Mouse (Mus musculus): ENCODE results near the gene Nt5m.
A peak's percentile ranks its signal among the peaks of the same experiment; 100 is the strongest.

The Nt5m gene

DNA sequence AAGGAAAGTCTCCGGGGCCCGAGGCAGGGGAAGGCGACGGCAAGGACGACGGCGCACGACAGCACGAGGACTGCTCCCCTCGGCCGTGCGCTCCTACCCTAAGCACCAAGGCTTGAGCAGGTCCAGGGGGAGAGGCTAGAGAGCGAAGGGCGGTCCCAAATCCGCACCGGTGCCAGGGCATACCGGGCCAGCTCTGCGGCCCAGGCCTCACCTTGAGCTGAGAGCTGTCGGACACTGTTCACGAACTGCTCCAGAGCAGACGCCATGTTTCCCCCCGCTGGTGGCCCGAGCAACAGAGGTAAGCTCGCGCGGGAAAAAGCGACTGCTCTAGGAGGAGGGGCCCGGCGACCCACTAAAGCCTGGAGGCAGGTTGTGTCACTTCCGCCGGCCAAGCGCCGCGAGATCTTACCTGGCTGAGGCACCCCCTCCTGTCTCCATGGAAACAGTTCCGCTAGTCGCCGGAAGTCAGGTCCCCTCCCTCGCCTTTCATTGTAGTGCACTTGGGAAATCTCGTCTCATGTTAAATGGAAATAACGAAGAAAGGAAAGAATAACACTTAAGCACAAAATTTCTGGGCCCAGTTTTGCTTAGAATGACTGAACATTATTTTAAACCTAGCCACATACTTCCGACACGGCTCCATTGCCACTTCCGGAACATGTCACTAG lies 346 bp downstream of the Nt5m start, which contains the start of gene Cops3:
Gene Cops3 (minus strand): TSS at position 380 of the 668 bp plus-strand sequence.
- DNase-seq (ENCODE audit: low spot score): peak; percentile 77

DNA sequence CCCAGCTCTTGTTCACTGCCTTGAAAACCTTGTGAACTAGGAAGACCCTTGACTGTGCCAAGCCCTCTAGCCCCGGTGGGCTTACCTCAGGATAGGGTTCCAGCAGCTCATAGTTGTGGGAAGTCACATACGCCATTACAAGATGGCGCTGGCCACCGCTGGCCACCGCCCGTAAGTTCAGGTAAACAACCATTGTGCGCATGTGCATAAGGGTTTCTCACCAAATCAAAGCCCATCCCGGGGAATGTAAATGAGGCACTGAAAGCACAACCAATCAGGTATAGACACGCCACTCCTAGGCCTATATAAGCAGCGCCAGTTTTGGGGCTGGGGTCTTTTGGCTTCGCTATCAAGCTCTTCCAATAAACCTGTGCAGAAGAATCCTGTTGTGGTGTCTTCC lies 7.1 kb downstream of the Nt5m start:
- no peak for DNase-seq (ENCODE audit: low spot score)

DNA sequence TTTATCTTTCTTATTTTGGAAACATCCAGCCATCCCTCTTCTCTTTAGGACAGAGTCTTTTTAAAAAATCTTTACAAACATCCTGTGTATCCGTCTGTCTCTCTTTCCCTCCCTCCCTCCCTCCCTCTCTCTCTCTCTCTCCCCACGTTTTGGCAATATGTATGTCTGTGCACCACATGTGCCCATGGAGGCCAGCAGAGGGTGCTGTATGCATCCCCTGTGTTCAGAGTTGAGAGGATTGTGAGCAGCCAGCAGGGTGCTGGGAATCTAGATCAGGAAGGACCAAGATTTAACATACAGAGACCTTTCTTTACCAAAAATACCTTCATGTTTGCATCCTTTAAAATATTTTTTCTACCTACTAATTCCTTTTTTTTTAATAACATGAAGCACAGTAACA lies 7.9 kb downstream of the Nt5m start:
- no peak for DNase-seq (ENCODE audit: low spot score)

DNA sequence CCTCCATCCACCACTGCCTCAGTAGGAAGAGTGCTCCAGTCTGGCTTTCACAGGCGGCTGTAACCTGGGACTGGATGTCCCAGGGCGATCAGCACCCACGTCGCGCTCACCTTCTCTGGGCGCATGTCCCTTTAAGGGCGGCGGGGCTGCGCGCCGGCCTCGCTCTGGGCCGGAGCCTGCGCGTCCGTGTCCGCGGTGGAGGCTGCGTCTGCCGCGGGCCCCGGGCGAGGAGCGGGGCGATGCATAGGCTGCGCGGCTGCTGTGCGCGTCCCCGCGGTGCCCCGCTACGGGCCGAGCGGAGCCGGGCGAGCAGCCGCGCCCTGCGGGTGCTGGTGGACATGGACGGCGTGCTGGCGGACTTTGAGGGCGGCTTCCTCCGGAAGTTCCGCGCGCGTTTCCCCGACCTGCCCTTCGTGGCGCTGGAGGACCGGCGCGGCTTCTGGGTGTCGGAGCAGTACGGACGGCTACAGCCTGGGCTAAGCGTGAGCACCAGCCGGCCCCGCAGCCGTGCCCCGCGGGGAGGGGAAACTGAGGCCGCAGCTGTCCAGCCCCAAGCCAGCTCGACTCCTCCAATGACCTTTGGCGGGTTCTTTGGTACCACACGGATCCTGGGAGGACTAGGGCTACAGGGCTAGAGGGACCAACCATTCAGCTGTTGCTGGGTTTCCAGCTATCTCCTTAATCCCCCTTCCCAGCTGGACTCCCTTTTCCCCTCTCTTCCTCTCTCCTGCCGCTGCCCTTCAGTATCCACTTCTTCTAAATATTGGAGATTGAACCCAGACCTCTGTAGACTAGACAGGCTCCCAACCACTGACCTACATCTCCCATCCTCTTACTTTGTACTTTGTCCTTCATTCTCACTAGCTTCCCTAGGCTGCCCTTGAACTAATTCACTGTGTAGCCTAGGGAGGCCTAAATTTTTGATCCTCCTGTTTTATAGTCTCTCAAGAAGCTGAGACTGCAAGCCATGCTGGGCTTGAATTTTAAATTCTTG lies 8.9 kb downstream of the Nt5m start:
- DNase-seq (ENCODE audit: low spot score): peak; percentile 71

DNA sequence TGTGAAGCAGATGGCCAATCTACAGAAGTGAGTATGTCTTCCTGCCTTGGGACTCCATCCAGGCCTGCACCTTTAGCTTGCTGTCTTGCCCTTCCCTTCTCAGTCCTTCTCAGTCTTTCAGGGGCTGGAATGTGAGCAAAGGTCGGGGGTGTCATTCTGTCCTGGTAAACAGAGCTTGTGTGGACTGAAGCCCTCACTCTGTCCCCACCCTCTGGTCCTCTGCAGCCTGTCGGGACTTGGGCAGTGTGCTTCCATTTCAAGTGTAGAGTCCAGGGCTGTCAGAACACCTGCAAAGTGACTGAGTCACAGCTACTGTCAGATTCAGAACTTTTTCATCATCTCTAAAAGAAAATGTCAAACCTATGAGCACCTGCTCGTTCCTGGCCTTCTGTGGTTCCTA lies 13.6 kb downstream of the Nt5m start:
- DNase-seq (ENCODE audit: low spot score): no peak

DNA sequence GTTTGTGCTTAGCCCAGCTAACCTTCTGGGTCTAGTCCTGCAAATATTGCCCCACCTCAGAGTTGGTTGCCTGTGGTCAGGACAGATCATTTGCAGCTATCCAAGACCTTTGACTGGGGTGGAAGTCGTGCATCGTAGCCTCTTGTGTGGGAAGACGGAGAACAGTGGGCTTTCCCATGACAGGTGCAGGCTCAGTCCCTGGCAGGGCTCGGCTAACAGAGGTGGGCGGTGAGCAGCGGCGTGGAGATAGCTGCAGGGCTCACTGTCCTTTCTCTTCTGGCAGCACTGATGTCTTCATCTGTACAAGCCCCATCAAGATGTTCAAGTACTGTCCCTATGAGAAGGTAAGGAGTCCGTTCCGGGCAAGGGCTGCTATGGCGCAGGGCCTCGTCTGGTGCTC lies 21.2 kb downstream of the Nt5m start:
- no peak for DNase-seq (ENCODE audit: low spot score)

DNA sequence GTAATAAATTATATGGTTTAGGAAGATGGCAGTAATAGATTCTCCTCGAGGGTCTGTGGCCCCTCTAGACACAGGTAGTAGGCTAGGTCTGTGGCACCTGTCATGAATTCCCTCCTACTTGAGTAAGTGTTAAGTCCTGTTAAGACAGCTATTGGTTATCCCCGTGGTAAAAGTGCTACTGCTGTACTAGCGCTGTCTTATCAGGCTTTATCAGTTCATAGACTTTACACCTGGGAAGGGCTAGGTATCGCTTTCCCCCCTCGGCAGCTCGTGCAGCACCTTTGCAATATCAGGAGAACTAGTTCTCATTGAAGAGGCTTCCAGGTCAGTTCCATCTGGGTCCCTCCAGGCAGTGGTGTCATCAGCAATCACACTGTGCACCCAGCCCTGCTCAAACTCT lies 25.1 kb downstream of the Nt5m start:
- no peak for DNase-seq (ENCODE audit: low spot score)

DNA sequence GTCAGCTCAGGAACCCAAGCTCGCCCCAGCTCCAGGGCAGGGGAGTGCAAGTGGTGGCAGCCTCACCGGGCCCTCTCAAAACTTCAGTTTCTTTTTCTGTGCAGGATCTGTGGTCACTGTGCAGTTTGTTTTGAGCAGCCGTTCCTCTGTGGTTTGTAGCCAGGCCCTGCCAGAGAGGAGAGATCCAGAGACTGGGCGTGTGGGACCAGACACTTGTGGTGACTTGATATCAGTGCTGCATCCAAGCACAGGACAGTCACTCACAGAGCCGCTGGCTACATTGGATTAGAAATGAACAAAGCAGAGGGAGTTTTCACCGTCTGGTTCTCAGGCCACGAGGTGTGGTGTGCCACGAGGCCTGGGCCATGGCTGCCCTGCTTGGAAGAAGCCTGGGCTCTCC lies 32.9 kb downstream of the Nt5m start:
- no peak for DNase-seq (ENCODE audit: low spot score)

DNA sequence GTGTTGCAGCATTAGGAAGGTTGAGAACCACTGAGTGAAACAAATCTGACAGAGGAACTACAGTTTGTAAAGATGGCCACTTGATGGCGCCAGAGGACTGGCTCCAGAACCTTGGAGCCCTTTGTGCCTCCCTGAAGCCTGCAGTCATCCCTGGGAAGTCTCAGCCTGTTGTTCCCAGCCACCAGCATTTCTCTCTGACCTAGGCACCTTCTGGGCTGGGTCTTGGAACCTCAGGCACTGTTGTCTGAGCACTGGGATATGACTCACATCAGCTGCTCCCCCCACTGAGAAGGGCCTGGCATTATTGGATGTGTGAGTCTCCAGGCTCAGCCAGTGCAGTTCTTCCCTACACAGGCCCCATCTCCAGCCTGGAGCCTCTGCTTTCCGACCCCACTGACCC lies 40.8 kb downstream of the Nt5m start:
- DNase-seq (ENCODE audit: low spot score): peak; percentile 39

DNA sequence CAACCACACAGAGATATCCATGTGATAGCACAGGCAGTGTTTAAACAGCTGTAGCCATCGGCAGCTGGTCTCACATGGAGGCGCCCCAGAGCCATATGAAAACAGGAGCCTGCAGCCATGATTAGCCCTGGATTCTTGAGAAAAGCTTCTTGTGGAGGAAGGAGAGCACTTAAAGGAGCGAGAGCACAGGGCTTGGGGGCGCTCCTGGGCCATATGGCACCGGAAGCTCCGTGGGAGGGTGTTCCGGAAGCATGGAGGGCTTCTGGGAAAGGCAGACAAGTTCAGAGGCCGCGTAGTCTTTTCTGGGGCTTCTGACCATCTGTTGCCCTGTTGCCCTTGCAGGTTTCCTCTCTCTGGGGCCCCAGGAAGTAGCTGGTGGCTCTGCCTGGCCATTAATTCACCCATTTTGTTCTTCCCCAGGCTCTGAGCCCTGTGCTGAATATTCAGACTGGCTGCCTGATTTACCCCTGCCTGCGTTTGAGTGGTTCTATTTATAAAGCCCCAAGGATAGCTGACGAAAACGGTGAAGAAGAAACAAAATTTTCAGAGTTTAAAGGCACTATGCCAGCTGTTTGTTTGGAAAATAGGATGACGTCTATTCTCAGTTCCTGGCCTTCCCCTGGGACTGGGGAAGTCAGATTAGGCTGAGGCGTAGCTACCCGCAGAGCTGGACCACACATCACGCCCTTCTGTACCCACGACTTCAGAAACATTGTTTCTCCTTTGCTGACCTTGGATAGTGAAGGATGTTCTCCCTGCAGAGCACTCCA lies 46.2 kb downstream of the Nt5m start:
- DNase-seq (ENCODE audit: low spot score): no peak

DNA sequence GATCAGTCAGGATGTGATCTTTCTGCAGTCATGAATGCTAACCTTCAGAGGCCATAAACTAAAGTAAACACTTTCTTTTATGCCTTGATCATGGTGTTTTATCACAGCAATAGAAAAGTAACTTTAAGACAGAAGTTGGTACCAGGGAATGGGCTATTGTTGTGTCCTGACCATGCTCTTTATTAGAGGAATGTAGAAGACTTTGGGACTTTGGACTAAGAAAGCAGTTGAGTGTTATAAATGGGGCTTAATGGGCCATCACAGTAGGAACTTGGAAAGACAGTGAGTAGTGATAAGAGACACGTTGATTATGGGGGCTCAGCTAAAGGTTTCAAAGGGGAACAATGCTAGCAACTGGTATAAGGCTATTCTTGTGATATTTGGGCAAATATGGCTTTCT lies 47.7 kb downstream of the Nt5m start:
- no peak for DNase-seq (ENCODE audit: low spot score)

DNA sequence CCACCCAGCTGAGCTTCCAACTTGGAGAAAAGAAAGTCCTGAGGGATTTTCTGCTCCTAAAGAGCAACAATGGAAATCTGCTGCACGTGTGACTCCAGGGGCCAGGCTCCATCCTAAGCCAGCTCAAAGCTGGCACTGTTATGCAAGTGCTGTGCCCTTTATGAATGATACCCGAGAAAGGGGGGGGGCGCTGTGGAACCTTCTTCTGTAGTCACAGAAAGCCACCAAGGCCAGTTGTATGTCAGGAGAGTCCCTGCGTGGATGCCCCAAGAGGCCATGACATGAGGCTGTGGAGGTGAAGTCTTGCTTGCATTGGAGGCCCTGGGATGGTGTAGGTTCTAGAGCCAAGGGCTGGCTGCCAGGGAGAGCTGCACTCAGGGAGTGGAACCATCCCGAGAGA lies 48.9 kb downstream of the Nt5m start:
- DNase-seq (ENCODE audit: low spot score): no peak

DNA sequence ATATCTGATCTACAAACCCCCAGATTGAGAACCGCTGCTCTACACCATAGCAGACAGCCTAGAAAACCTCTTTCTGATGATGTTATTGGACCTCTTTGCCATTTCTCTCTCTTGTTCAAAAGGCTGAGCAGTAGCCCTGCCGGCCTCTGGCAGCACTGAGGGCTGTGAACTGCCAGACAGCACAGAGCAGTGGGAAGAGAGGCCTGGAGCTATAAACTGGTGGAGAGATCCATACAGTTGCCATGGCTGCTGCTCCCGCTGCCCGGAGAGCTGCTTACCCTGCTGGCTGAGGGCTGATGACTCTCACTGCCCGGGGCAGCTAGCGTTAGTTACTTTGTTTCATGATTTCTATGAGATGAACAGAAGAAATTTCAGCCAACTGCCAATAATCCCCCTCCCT lies 52.6 kb downstream of the Nt5m start:
- DNase-seq (ENCODE audit: low spot score): no peak

DNA sequence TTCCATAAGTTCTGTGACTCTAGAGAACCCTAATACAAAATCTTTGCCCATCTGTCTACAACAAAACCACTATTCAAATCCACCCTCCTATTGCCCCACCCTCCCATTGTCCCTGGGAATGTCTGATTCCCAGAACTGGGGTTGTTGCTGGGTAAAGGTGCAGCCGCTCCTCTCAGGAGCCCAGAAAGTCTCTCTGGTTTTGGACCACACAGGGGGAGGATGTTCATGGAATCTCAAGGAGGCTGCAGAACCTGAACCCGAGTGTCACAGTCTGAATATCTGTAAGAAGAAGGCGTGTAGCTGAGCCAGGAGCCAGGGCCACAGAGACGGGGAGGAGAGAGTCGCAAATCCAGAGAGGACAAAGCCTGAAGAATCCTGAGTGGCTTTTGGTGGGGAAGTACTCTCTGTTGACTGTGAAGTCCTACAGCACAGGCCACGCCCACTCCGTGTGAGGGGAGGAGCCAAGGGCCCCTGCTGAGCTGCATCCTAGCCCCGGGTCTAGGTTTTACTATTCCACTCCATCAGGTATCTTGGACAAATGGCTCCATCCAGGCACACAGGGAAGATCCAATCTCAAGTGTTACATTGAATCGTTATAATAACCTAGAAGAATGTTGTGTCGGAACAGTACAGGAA lies 54.0 kb downstream of the Nt5m start:
- no peak for DNase-seq (ENCODE audit: low spot score)

DNA sequence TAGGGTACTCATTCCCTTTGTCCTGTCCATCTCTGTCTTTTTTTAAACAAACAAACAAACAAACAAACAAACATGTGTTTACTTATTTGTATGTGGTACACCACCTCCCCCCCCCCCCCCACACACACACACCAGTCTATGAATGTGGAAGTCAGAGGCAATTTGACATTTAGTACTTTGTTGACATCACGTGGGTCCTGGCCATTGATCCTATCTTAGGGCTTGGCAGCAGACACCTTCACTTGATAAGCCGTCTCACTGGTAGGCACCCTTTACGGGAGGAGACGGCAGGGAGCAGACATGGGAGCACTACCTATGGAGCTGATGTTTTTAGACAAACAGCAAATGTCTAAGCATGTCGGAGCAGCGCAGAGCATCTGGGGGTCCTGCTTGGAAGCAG lies 55.7 kb downstream of the Nt5m start:
- no peak for DNase-seq (ENCODE audit: low spot score)

DNA sequence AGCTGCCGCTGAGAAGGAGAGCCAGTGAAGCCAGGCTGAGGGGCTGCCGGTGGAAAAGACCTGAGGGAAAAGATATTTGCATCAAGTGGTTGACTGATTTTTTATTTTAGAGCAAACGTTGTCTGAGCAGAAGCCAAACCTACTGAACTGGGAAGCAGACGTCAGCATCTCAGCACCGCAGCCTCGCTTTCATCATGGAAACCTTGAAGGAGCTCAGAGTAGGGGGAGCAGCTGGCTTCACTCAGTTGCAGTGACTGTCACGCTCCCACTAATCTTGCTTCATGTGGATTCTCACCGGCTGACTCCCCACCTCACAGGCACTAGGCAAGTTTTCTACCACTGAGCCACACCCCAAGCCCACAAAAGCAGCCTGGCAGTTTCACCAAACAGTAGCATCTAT lies 56.1 kb downstream of the Nt5m start:
- no peak for DNase-seq (ENCODE audit: low spot score)

DNA sequence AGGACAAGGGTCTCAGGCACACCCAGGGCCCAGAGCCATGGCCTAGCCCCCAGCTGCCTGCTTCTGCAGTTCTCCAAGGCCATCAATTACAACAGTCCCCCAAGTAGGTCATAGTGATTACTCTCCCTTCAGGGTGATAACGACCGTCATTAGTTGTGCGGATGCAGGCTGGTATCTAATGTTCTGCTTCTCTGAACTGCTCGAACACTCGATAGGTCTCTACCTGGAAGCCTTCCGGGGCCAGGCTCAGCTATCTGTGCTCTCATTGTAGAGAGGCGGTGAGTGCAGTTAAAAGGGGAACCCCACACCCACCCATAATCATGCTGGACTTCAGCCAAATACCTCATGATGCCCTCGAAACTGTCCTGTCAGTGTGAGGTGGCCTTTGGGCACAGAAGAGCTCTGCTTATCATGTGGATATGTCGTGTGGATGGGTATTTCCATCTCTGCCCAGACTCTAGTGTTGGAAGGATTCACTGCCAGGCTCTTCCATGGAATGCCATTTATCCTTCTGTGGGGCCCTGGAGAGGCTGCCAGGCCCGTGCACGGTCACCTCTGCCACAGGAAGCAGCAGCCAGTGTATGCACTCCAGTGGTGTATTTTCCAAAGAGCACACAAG lies 58.8 kb downstream of the Nt5m start:
- no peak for DNase-seq (ENCODE audit: low spot score)

DNA sequence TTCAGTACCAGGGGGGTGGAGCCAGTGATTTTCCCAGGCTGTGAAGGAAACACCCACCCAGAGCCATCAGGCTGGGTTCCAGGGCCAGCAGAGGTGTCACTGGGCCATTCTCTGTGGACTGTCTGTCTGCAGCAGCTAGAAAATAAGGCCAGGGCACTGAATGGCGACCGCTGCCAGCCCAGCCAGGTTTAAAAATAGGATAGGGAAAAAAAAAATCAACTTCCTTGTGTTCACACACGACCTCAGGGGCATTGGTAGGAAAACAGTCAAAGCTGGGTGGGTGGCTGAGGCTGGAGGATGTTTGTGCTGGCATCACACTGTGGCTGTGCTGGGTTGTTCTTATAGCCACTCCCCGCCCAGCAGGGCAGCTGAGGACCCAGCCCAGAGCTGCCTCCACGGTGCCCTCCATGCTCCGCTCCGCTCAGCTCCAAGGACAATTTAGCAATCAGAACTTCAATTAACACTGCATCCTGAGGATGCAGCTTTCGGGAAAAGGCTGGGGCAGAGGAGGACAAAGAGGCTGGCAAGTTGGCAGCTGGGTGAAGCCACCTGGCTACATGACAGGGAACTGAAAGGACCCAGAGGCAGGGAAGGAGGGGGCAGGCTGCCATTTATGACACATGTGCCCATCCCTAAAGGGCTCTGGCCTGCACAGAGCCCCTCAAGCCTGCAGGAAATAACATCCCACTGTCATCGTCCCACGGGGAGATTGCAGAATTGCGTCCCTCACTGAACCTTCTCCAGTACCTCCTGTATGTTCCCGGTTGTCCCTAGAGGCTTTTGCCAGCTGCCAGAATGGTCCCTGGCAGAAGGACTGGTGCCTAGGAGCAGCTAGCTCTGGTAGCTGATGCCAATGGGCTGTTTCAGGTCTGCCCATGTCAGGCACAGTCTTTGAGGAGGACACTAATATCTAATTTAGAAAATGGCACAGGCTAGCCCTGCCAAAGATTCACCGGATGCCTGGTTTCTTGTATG lies 60.8 kb downstream of the Nt5m start:
- no peak for DNase-seq (ENCODE audit: low spot score)

DNA sequence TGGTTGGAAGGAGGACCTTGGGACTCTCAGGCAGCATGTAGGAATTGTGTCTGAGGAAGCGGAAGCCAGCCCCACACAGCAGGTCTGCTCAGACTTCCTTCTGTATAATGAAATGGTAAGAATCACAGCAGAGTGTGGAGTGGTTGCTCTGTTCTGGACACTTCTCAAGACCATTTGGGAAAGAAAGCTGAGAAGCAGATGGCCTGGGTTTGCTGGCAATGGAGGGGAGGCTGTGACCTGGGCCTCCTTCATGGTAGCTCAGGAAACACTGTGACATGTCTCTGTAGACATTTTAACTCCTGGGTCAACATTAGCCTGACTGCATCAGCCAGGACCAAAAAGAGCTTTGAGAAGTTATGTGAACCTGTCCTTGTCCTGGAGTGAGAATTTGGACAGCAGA lies 61.7 kb downstream of the Nt5m start:
- DNase-seq (ENCODE audit: low spot score): no peak

DNA sequence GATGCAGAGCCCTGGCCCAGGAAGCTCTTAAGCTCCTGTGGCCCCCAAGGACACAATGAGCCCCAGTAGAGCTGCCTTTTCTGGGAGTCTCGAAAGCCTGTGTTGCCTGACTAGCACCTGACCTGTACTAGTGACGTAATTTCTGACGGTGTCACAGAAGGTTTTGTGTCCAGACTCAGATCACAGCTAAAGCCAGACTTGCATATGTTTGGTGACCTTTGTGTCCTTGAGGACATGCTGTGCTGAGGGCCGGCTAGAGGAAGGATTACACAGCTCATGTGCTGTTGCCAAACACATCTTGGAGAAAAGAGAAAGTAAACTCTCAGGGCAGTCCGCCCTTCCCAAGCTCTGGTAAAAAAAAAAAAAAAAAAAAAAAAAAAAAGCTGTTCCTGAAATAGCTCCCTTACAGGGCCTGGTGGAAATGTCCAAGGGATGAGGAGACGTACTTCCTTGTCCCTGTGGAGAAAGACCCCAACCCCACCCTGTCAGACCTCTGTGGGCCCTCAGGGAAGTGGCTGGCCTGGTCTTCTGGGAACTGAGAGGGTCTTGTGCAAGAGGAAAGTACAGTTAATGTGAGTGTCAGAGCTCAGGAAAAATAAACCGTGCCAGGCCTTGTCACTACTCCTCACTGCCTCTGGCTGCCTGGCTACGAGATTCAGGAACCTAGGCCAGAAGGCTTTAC lies 62.9 kb downstream of the Nt5m start:
- no peak for DNase-seq (ENCODE audit: low spot score)
